Mouse (Mus musculus): ENCODE results near the gene Lrrfip1. TPM values are rescaled to one million over a fixed set of nuclear protein-coding genes. Genes with fewer than 3 reads are reported as not detected.
A peak's percentile ranks its signal among the peaks of the same experiment; 100 is the strongest.

Gene Lrrfip1
- polyA plus RNA-seq, 1 experiment = 13.8 TPM

- H3K27ac ChIP-seq (replicated peaks; ENCODE audit: low read depth, low read length) = no peak overlapping the region
- no peak overlapping the region for H3K4me3 ChIP-seq (ENCODE audit: insufficient read depth, low read depth, low read length)
Measured at GRCm38 (mm10) chr1:91051461-91052094, 53.0 kb downstream of the Lrrfip1 start.

GRCm38 (mm10) chr1:91052747-91053181 lies 54.2 kb downstream of the Lrrfip1 start:
- peaks cover 31% of the 10 kb centered on the region for H3K4me1 ChIP-seq (ENCODE audit: control insufficient read depth, insufficient read depth, insufficient read length, low read length)

More at GRCm38 (mm10) chr1:91051461-91052094, 53.0 kb downstream of the Lrrfip1 start:
- peaks cover 21% of the 10 kb centered on the region for H3K4me1 ChIP-seq (ENCODE audit: control insufficient read depth, insufficient read depth, insufficient read length, low read length)

GRCm38 (mm10) chr1:91053218-91054073 lies 54.9 kb downstream of the Lrrfip1 start:
- peak overlapping the region; percentile 72 for H3K4me3 ChIP-seq (ENCODE audit: insufficient read depth, low read depth, low read length)
- H3K4me1 ChIP-seq (ENCODE audit: control insufficient read depth, insufficient read depth, insufficient read length, low read length) = peaks cover 32% of the 10 kb centered on the region
- H3K27ac ChIP-seq (replicated peaks; ENCODE audit: low read depth, low read length) = peak overlapping the region; percentile 81

More at GRCm38 (mm10) chr1:91052747-91053181, 54.2 kb downstream of the Lrrfip1 start:
- Histone ChIP-seq H3K4me3 (ENCODE audit: insufficient read depth, low read depth, low read length) (peak overlapping the region; percentile 60), H3K27ac (replicated peaks; ENCODE audit: low read depth, low read length) (peak overlapping the region; percentile 62)

- Histone ChIP-seq H3K4me1 (ENCODE audit: control insufficient read depth, insufficient read depth, insufficient read length, low read length) (peaks cover 32% of the 10 kb centered on the region), H3K27ac (replicated peaks; ENCODE audit: low read depth, low read length) (peak overlapping the region; percentile 81), H3K4me3 (ENCODE audit: insufficient read depth, low read depth, low read length) (peak overlapping the region; percentile 72)
Measured at GRCm38 (mm10) chr1:91054074-91054471, 55.5 kb downstream of the Lrrfip1 start.

GRCm38 (mm10) chr1:91054815-91055214 lies 56.3 kb downstream of the Lrrfip1 start:
- peak overlapping the region; percentile 68 for H3K27ac ChIP-seq (replicated peaks; ENCODE audit: low read depth, low read length)
- H3K4me3 ChIP-seq (ENCODE audit: insufficient read depth, low read depth, low read length) = peak overlapping the region; percentile 26
- peaks cover 33% of the 10 kb centered on the region for H3K4me1 ChIP-seq (ENCODE audit: control insufficient read depth, insufficient read depth, insufficient read length, low read length)

- Histone ChIP-seq H3K27ac (replicated peaks; ENCODE audit: low read depth, low read length) (peak overlapping the region; percentile 76), H3K4me1 (ENCODE audit: control insufficient read depth, insufficient read depth, insufficient read length, low read length) (peaks cover 37% of the 10 kb centered on the region), H3K4me3 (ENCODE audit: insufficient read depth, low read depth, low read length) (peak overlapping the region; percentile 10; the same call in 1 of the 2 replicates)
Measured at GRCm38 (mm10) chr1:91055744-91056143, 57.2 kb downstream of the Lrrfip1 start.

GRCm38 (mm10) chr1:91056416-91056815 lies 57.9 kb downstream of the Lrrfip1 start:
- Histone ChIP-seq H3K4me1 (ENCODE audit: control insufficient read depth, insufficient read depth, insufficient read length, low read length) (peaks cover 43% of the 10 kb centered on the region), H3K4me3 (ENCODE audit: insufficient read depth, low read depth, low read length) (no peak overlapping the region), H3K27ac (replicated peaks; ENCODE audit: low read depth, low read length) (peak overlapping the region; percentile 76)

GRCm38 (mm10) chr1:91057311-91058245 lies 59.0 kb downstream of the Lrrfip1 start:
- H3K4me3 ChIP-seq (ENCODE audit: insufficient read depth, low read depth, low read length) = peak overlapping the region; percentile 0; the same call in 1 of the 2 replicates

GRCm38 (mm10) chr1:91058251-91058650 lies 59.7 kb downstream of the Lrrfip1 start:
- Histone ChIP-seq H3K4me3 (ENCODE audit: insufficient read depth, low read depth, low read length) (no peak overlapping the region), H3K4me1 (ENCODE audit: control insufficient read depth, insufficient read depth, insufficient read length, low read length) (peaks cover 55% of the 10 kb centered on the region), H3K27ac (replicated peaks; ENCODE audit: low read depth, low read length) (no peak overlapping the region)

More at GRCm38 (mm10) chr1:91057311-91058245, 59.0 kb downstream of the Lrrfip1 start:
- H3K27ac ChIP-seq (replicated peaks; ENCODE audit: low read depth, low read length) = peak overlapping the region; percentile 76
- peaks cover 51% of the 10 kb centered on the region for H3K4me1 ChIP-seq (ENCODE audit: control insufficient read depth, insufficient read depth, insufficient read length, low read length)

- H3K27ac ChIP-seq (replicated peaks; ENCODE audit: low read depth, low read length) = no peak overlapping the region
- peaks cover 67% of the 10 kb centered on the region for H3K4me1 ChIP-seq (ENCODE audit: control insufficient read depth, insufficient read depth, insufficient read length, low read length)
Measured at GRCm38 (mm10) chr1:91059792-91060604, 61.5 kb downstream of the Lrrfip1 start.

GRCm38 (mm10) chr1:91061105-91061504 lies 62.6 kb downstream of the Lrrfip1 start:
- Histone ChIP-seq H3K4me3 (ENCODE audit: insufficient read depth, low read depth, low read length) (no peak overlapping the region), H3K27ac (replicated peaks; ENCODE audit: low read depth, low read length) (no peak overlapping the region; the same call in 1 of the 2 replicates), H3K4me1 (ENCODE audit: control insufficient read depth, insufficient read depth, insufficient read length, low read length) (peaks cover 69% of the 10 kb centered on the region)

More at GRCm38 (mm10) chr1:91059792-91060604, 61.5 kb downstream of the Lrrfip1 start:
- no peak overlapping the region for H3K4me3 ChIP-seq (ENCODE audit: insufficient read depth, low read depth, low read length)

GRCm38 (mm10) chr1:91062363-91062762 lies 63.8 kb downstream of the Lrrfip1 start:
- peaks cover 58% of the 10 kb centered on the region for H3K4me1 ChIP-seq (ENCODE audit: control insufficient read depth, insufficient read depth, insufficient read length, low read length)
- peak overlapping the region; percentile 45 for H3K27ac ChIP-seq (replicated peaks; ENCODE audit: low read depth, low read length)
- no peak overlapping the region for H3K4me3 ChIP-seq (ENCODE audit: insufficient read depth, low read depth, low read length)

GRCm38 (mm10) chr1:91064053-91064452 lies 65.5 kb downstream of the Lrrfip1 start:
- Histone ChIP-seq H3K27ac (replicated peaks; ENCODE audit: low read depth, low read length) (0 out of 2 replicates have a peak overlapping the region, but pooled peaks have one; percentile 8), H3K4me3 (ENCODE audit: insufficient read depth, low read depth, low read length) (no peak overlapping the region), H3K4me1 (ENCODE audit: control insufficient read depth, insufficient read depth, insufficient read length, low read length) (peaks cover 54% of the 10 kb centered on the region)
